Mouse (Mus musculus) ES-Bruce4 (cell line): Measurements from ENCODE around the gene Gp1ba.

Experiments
- CTCF ChIP-seq: IDR thresholded peaks from one replicate; pipeline ENCODE4 v1.8.1; 2011; ENCODE audit warnings: low read depth, low read length
- EP300 ChIP-seq: IDR thresholded peaks from 2 replicates; pipeline ENCODE4 v1.6.1; 2011; ENCODE audit warnings: low read depth, low read length; ENCODE audit not compliant: insufficient read depth
- POLR2A ChIP-seq: IDR thresholded peaks from one replicate; pipeline ENCODE4 v1.8.1; 2011; ENCODE audit warnings: low read length; ENCODE audit not compliant: insufficient read depth

GRCm38 (mm10) chr11:70598451-70598953 is 40.4 kb upstream of the Gp1ba start:
- TF ChIP-seq CTCF (no peak), POLR2A (no peak), EP300 (no peak)
